Mouse (Mus musculus) embryonic fibroblast, embryonic 13.5 days (primary cell): Measurements from ENCODE around the gene Uncx.

Experiments
- CTCF ChIP-seq: IDR thresholded peaks from 2 replicates; pipeline ENCODE4 v1.5.1; 2011; ENCODE audit warnings: mild to moderate bottlenecking, control low read depth, low read length, moderate library complexity, borderline replicate concordance; ENCODE audit not compliant: insufficient read depth
- POLR2A ChIP-seq: IDR thresholded peaks from 2 replicates; pipeline ENCODE4 v1.6.1; 2011; ENCODE audit warnings: low read depth, mild to moderate bottlenecking, control low read depth, low read length, moderate library complexity

GRCm38 (mm10) chr5:139535386-139535919 is 7.8 kb upstream of the Uncx start:
- TF ChIP-seq POLR2A (no peak), CTCF (no peak)
